9 mouse cellular contexts compared by ENCODE assay signal in the genomic region with DNA sequence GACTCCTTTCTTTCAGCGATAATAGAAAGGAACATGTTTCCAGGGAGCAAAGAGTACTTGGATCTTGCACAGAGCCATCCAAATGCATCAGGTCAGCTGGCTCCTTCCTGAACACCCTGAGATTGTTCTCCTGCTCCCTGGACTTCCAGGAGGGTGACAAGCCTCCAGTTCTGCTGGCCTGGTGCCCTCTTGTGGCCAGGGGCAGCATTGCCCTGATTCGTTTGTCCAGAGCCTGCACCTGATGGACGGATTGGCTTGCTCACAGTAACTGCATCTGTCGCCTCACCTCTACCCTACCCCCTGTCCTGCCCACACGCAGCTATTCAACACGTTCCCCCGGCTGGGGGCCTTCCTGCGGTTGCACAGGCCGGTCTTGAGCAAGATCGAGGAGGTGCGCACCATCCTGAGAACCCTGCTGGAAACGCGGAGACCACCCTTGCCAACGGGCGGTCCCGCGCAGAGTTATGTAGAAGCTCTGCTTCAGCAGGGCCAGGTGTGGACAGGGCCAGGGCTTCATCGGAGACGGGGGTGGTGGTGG. TPM values are rescaled to one million over a fixed set of nuclear protein-coding genes. Genes with fewer than 3 reads are reported as not detected.
A peak's percentile ranks its signal among the peaks of the same experiment; 100 is the strongest.
DNase-seq lines count a peak whose midpoint lies in the region; ATAC-seq and TF ChIP-seq lines count a peak whose summit lies in the region.
"Had no signal": no experiment of that assay in that cellular context is flagged by ENCODE, and none has a peak within 500 bp of the region (broad histone marks: within the 10 kb centered on the region; RNA-seq: fewer than 3 reads in every experiment).

No protein-coding gene starts in this region.

- no peak overlapping the region for H3K9ac ChIP-seq in heart, postnatal 0 days (replicated peaks; ENCODE audit: low read depth, low read length)

- H3K4me3 ChIP-seq in E14TG2a.4 (replicated peaks; ENCODE audit: low read length), result peak overlapping the region; percentile 64
- no peak overlapping the region for H3K4me3 ChIP-seq in heart, postnatal 0 days (ENCODE audit: low read depth, low read length)

- H3K36me3 ChIP-seq in E14TG2a.4 (ENCODE audit: insufficient read depth, low read length), result peaks cover 26% of the 10 kb centered on the region
- no peaks in the 10 kb centered on the region for H3K36me3 ChIP-seq in heart, postnatal 0 days (replicated peaks; ENCODE audit: control insufficient read depth, insufficient read depth, low read length)

- 32% methylated on average over 19 of the region's 19 CpGs for WGBS in heart, postnatal 0 days

- TF ChIP-seq EP300 in heart, postnatal 0 days (IDR thresholded peaks at IDR 0.05; ENCODE audit: low read depth), result no peak

- peaks cover 3% of the 10 kb centered on the region; the same call in 1 of the 2 replicates for H3K27me3 ChIP-seq in E14TG2a.4 (ENCODE audit: insufficient read depth, low read length)
- 0 out of 2 replicates have a peak, but pooled peaks cover 4% of the 10 kb centered on the region for H3K27me3 ChIP-seq in heart, postnatal 0 days (ENCODE audit: control insufficient read depth, insufficient read depth, low read length)

- peaks cover 66% of the 10 kb centered on the region for H3K4me1 ChIP-seq in E14TG2a.4 (replicated peaks; ENCODE audit: low read depth, low read length)
- H3K4me1 ChIP-seq in heart, postnatal 0 days (ENCODE audit: control insufficient read depth, insufficient read depth), result no peaks in the 10 kb centered on the region

- no peak overlapping the region for H3K27ac ChIP-seq in heart, postnatal 0 days (ENCODE audit: low read depth)

- peak; percentile 39; the same call in 1 of the 2 replicates for ATAC-seq in heart, postnatal 0 days (ENCODE audit: insufficient read depth, low read depth)

- DNase-seq in adrenal gland, adult 8-10 months, result peak; percentile 59
- peak; percentile 74 for DNase-seq in embryo, embryonic 11 days
- DNase-seq in heart, postnatal 0 days (ENCODE audit: low spot score), result peak; percentile 57
- DNase-seq in layer of hippocampus, adult 18-20 months (ENCODE audit: low spot score in 2 of 2), result peak; percentile 61 to 86
- DNase-seq in lung, postnatal 14 days, result peak; percentile 90
- peak; percentile 77 for DNase-seq in right cerebral cortex, postnatal 25 days
- peak; percentile 79 to 83 for DNase-seq in urinary bladder, postnatal 36 days (ENCODE audit: low spot score in 2 of 2)

- peak; percentile 91 for TF ChIP-seq CTCF in E14TG2a.4 (conservative IDR thresholded peaks at IDR 0.05; ENCODE audit: low read length)
- peak; percentile 97 for TF ChIP-seq CTCF in heart, postnatal 0 days (IDR thresholded peaks at IDR 0.05; ENCODE audit: low read depth)

- H3K9me3 ChIP-seq in E14TG2a.4 (ENCODE audit: low read length), result no peaks in the 10 kb centered on the region
- no peaks in the 10 kb centered on the region for H3K9me3 ChIP-seq in heart, postnatal 0 days (replicated peaks; ENCODE audit: control insufficient read depth, low read length)

- no peak overlapping the region for H3K4me2 ChIP-seq in heart, postnatal 0 days (ENCODE audit: low read depth, low read length)

RNA-seq across cellular contexts. Expression of gene Cyp2w1, which starts 2.9 kb away (rescaled TPM):
- not detected for total RNA-seq in adrenal gland, adult 8-10 months (2022)
- not detected in 2 replicates for total RNA-seq in heart, postnatal 0 days (2014; rRNA removed; ENCODE audit: low replicate concordance)
- polyA plus RNA-seq in heart, postnatal 0 days (2015; fragmentation: Nextera tagmentation; extraction: Ambion mirVana), result not detected in 2 replicates
- total RNA-seq in layer of hippocampus, adult 18-20 months (2021), result not detected
- polyA plus RNA-seq: heart, embryonic 14.5 days had no signal

RNA-seq across cellular contexts. Expression of gene Cox19, which starts 4.1 kb away (rescaled TPM):
- 10 to 100 TPM; 59.6 to 79.9 (median 66.5) TPM for total RNA-seq in adrenal gland, adult 8-10 months (2022)
- 120 and 123 TPM in 2 replicates for total RNA-seq in heart, postnatal 0 days (2014; rRNA removed; ENCODE audit: low replicate concordance)
- 88.6 and 97.6 TPM in 2 replicates for polyA plus RNA-seq in heart, postnatal 0 days (2015; fragmentation: Nextera tagmentation; extraction: Ambion mirVana)
- total RNA-seq in layer of hippocampus, adult 18-20 months (2021), result 10 to 100 TPM; 65.3 to 71.1 TPM

RNA-seq across cellular contexts. Expression of gene Gpr146, which starts 22.2 kb away (rescaled TPM):
- 10 to 100 TPM; 13.6 to 25.0 (median 18.1) TPM for total RNA-seq in adrenal gland, adult 8-10 months (2022)
- total RNA-seq in heart, postnatal 0 days (2014; rRNA removed; ENCODE audit: low replicate concordance), result 38.2 and 39.1 TPM in 2 replicates
- polyA plus RNA-seq in heart, postnatal 0 days (2015; fragmentation: Nextera tagmentation; extraction: Ambion mirVana), result 23.0 and 23.7 TPM in 2 replicates
- total RNA-seq in layer of hippocampus, adult 18-20 months (2021), result 10 to 100 TPM; 10.8 to 12.2 TPM

RNA-seq across cellular contexts. Expression of gene Adap1, which starts 29.9 kb away (rescaled TPM):
- 1 to 10 TPM; 2.5 to 7.0 (median 3.9) TPM for total RNA-seq in adrenal gland, adult 8-10 months (2022)
- total RNA-seq in heart, postnatal 0 days (2014; rRNA removed; ENCODE audit: low replicate concordance), result 0.53 and 1.5 TPM in 2 replicates
- polyA plus RNA-seq in heart, postnatal 0 days (2015; fragmentation: Nextera tagmentation; extraction: Ambion mirVana), result 0.84 and 1.00 TPM in 2 replicates
- 100 to 1,000 TPM; 164 to 166 TPM for total RNA-seq in layer of hippocampus, adult 18-20 months (2021)

RNA-seq across cellular contexts. Expression of gene C130050O18Rik, which starts 49.8 kb away (rescaled TPM):
- 1 to 10 TPM in 3 of 4 experiments, under 1 TPM in 1; 0.94 to 1.4 (median 1.2) TPM for total RNA-seq in adrenal gland, adult 8-10 months (2022)
- 1.7 and 1.8 TPM in 2 replicates for total RNA-seq in heart, postnatal 0 days (2014; rRNA removed; ENCODE audit: low replicate concordance)
- polyA plus RNA-seq in heart, postnatal 0 days (2015; fragmentation: Nextera tagmentation; extraction: Ambion mirVana), result 0.23 and 0.31 TPM in 2 replicates
- total RNA-seq in layer of hippocampus, adult 18-20 months (2021), result under 1 TPM in 1 of 2 experiments, not detected in 1; 0.33 TPM
